Comparison of ENCODE assay signal across 14 mouse cellular contexts in genomic region chr6:51179741-51180537, GRCm38 (mm10).
DNase-seq lines count a peak whose midpoint lies in the region; ATAC-seq lines count a peak whose summit lies in the region.
"Had no signal": no experiment of that assay in that cellular context is flagged by ENCODE, and none has a peak within 500 bp of the region (broad histone marks: within the 10 kb centered on the region; RNA-seq: fewer than 3 reads in every experiment).

No protein-coding gene starts in this region.

- H3K27me3 ChIP-seq in kidney, embryonic 16.5 days (ENCODE audit: insufficient read depth, low read length): peaks cover 41% of the 10 kb centered on the region
- H3K27me3 ChIP-seq in limb, embryonic 11.5 days (ENCODE audit: control insufficient read depth, insufficient read depth, low read length): no peaks in the 10 kb centered on the region

- no peak for ATAC-seq in kidney, embryonic 16.5 days (ENCODE audit: low FRiP score, low TSS enrichment)
- ATAC-seq in limb, embryonic 11.5 days (ENCODE audit: insufficient number of reproducible peaks, low FRiP score, low TSS enrichment, low read depth): no peak
- no peak for ATAC-seq in megakaryocyte-erythroid progenitor cell, adult 5-6 weeks (replicated peaks; ENCODE audit: low FRiP score, low TSS enrichment, poor library complexity, severe bottlenecking)
- ATAC-seq: forebrain, embryonic 16.5 days; inflammation-experienced regulatory T-cells, adult 6 months; liver, postnatal 0 days had no signal

- H3K4me2 ChIP-seq in kidney, embryonic 16.5 days (replicated peaks; ENCODE audit: low read depth, low read length): no peak overlapping the region
- H3K4me2 ChIP-seq in limb, embryonic 11.5 days (ENCODE audit: low read depth, severe bottlenecking): peak overlapping the region; percentile 16; the same call in 1 of the 2 replicates

- no peaks in the 10 kb centered on the region for H3K9me3 ChIP-seq in kidney, embryonic 16.5 days (ENCODE audit: low read length)
- no peaks in the 10 kb centered on the region for H3K9me3 ChIP-seq in limb, embryonic 11.5 days (ENCODE audit: control insufficient read depth, low read length)

- WGBS in kidney, embryonic 16.5 days: 3% methylated on average over 17 of the region's 17 CpGs
- 2% methylated on average over 17 of the region's 17 CpGs for WGBS in limb, embryonic 11.5 days

- H3K27ac ChIP-seq in kidney, embryonic 16.5 days (ENCODE audit: low read length): no peak overlapping the region
- H3K27ac ChIP-seq in limb, embryonic 11.5 days (replicated peaks; ENCODE audit: low read depth, low read length): peak overlapping the region; percentile 57
- H3K27ac ChIP-seq: gastrocnemius, adult 2 months had no signal

- no peaks in the 10 kb centered on the region for H3K36me3 ChIP-seq in kidney, embryonic 16.5 days (ENCODE audit: insufficient read depth, low read length)
- no peaks in the 10 kb centered on the region for H3K36me3 ChIP-seq in limb, embryonic 11.5 days (ENCODE audit: control insufficient read depth, insufficient read depth, low read length)

- H3K9ac ChIP-seq in kidney, embryonic 16.5 days (replicated peaks; ENCODE audit: low read length): no peak overlapping the region
- peak overlapping the region; percentile 12; the same call in 1 of the 2 replicates for H3K9ac ChIP-seq in limb, embryonic 11.5 days (ENCODE audit: low read length)
- H3K9ac ChIP-seq: liver, postnatal 0 days had no signal

- peak; percentile 14 for DNase-seq in kidney, adult 18-20 months
- peak; percentile 8 for DNase-seq in right cerebral cortex, postnatal 25 days
- no peak for DNase-seq in right cerebral cortex, adult 18-20 months
- peak; percentile 54 for DNase-seq in limb, embryonic 11.5 days (ENCODE audit: low spot score)
- DNase-seq in left cerebral cortex, adult 18-20 months (ENCODE audit: low spot score in 2 of 2): no peak
- DNase-seq: adrenal gland, adult 8-10 months; cerebellum, adult 2 months; gastrocnemius, adult 2 months; left cerebral cortex, postnatal 4 days; liver, postnatal 0 days had no signal

- no peak overlapping the region for H3K4me3 ChIP-seq in kidney, embryonic 16.5 days (ENCODE audit: low read length)
- H3K4me3 ChIP-seq in limb, embryonic 11.5 days (ENCODE audit: low read depth, low read length): no peak overlapping the region
- H3K4me3 ChIP-seq: gastrocnemius, adult 2 months had no signal

- peaks cover 8% of the 10 kb centered on the region for H3K4me1 ChIP-seq in kidney, embryonic 16.5 days (ENCODE audit: insufficient read depth, low read length)
- peaks cover 18% of the 10 kb centered on the region for H3K4me1 ChIP-seq in limb, embryonic 11.5 days (ENCODE audit: control insufficient read depth, insufficient read depth, low read length)

Comparison
In these comparisons a context has a peak if more than half of its experiments do, and no peak if none do; other contexts are left out.
1. DNase-seq: peak in kidney, adult 18-20 months (single experiment), right cerebral cortex, postnatal 25 days (single experiment) and limb, embryonic 11.5 days (single experiment); none in right cerebral cortex, adult 18-20 months (single experiment) and left cerebral cortex, adult 18-20 months (0 of 2).